Mouse (Mus musculus): ENCODE data around the gene Gle1. TPM values are rescaled to one million over a fixed set of nuclear protein-coding genes. Genes with fewer than 3 reads are reported as not detected.
"Not testable (repeated sequence)": the region's sequence is repeated elsewhere in the genome, so short reads cannot be mapped to it uniquely, and the experiment has no call there.

The Gle1 gene
- polyA plus RNA-seq (2015; fragmentation: Nextera tagmentation; extraction: Ambion mirVana), result 72.3 and 74.1 TPM in 2 replicates

GRCm38 (mm10) chr2:29934906-29935599 is at the start of gene Gle1:
Gene Gle1 (plus strand): TSS chr2:29935426.
- peak within 1 kb of the TSS; percentile 77 for H3K4me2 ChIP-seq
- peak within 1 kb of the TSS; percentile 70 for H3K9ac ChIP-seq
- H3K27me3 ChIP-seq, result no peaks in the 10 kb centered on the region
- H3K4me1 ChIP-seq (replicated peaks), result peaks cover 7% of the 10 kb centered on the region
- H3K4me3 ChIP-seq, result peak within 1 kb of the TSS; percentile 69
- no peaks in the 10 kb centered on the region for H3K9me3 ChIP-seq
- peaks cover 50% of the 10 kb centered on the region for H3K36me3 ChIP-seq
- ATAC-seq (ENCODE audit: low read depth), result peak; percentile 97
- peak within 1 kb of the TSS; percentile 83 for H3K27ac ChIP-seq (replicated peaks)
- 2% methylated on average over 44 of the region's 44 CpGs for WGBS

GRCm38 (mm10) chr2:29886659-29887292 is 48.5 kb upstream of the Gle1 start:
- H3K9ac ChIP-seq; ATAC-seq (ENCODE audit: low read depth); H3K27ac ChIP-seq (replicated peaks); H3K4me3 ChIP-seq; H3K4me2 ChIP-seq; H3K9me3 ChIP-seq; H3K36me3 ChIP-seq; H3K27me3 ChIP-seq: not testable (repeated sequence)
- H3K4me1 ChIP-seq (replicated peaks), result peaks cover 19% of the 10 kb centered on the region
- WGBS, result 87% methylated on average over 9 of the region's 9 CpGs

GRCm38 (mm10) chr2:29889066-29889944 is 45.9 kb upstream of the Gle1 start, which contains the start of gene Odf2:
Gene Odf2 (plus strand): TSS chr2:29889221.
- Histone ChIP-seq H3K9ac (peak within 1 kb of the TSS; percentile 95), H3K27me3 (no peaks in the 10 kb centered on the region), H3K9me3 (no peaks in the 10 kb centered on the region), H3K4me1 (replicated peaks) (peaks cover 19% of the 10 kb centered on the region), H3K27ac (replicated peaks) (peak within 1 kb of the TSS; percentile 90), H3K4me3 (peak within 1 kb of the TSS; percentile 98), H3K36me3 (peaks cover 30% of the 10 kb centered on the region), H3K4me2 (peak within 1 kb of the TSS; percentile 93)
- 2% methylated on average over 70 of the region's 70 CpGs for whole genome bisulfite sequencing
- ATAC-seq (ENCODE audit: low read depth), result peak; percentile 89

GRCm38 (mm10) chr2:29889991-29890833 is 45.0 kb upstream of the Gle1 start:
- peaks cover 19% of the 10 kb centered on the region for H3K4me1 ChIP-seq (replicated peaks)
- peaks cover 39% of the 10 kb centered on the region for H3K36me3 ChIP-seq
- 1% methylated on average over 54 of the region's 61 CpGs for WGBS

GRCm38 (mm10) chr2:29891773-29892172 is 43.5 kb upstream of the Gle1 start:
- Histone ChIP-seq H3K4me2 (peak overlapping the region; percentile 93), H3K27ac (replicated peaks) (no peak overlapping the region), H3K4me1 (replicated peaks) (peaks cover 19% of the 10 kb centered on the region), H3K36me3 (peaks cover 54% of the 10 kb centered on the region), H3K4me3 (0 out of 2 replicates have a peak overlapping the region, but pooled peaks have one; percentile 3), H3K9me3 (no peaks in the 10 kb centered on the region), H3K9ac (no peak overlapping the region), H3K27me3 (no peaks in the 10 kb centered on the region)
- no peak for ATAC-seq (ENCODE audit: low read depth)
- 92% methylated on average over 6 of the region's 6 CpGs for WGBS

More at GRCm38 (mm10) chr2:29889991-29890833, 45.0 kb upstream of the Gle1 start:
- peak overlapping the region; percentile 98 for H3K4me3 ChIP-seq
- peak overlapping the region; percentile 95 for H3K9ac ChIP-seq
- H3K4me2 ChIP-seq, result peak overlapping the region; percentile 93
- H3K27ac ChIP-seq (replicated peaks), result peak overlapping the region; percentile 90
- peak; percentile 92 for ATAC-seq (ENCODE audit: low read depth)
- no peaks in the 10 kb centered on the region for H3K9me3 ChIP-seq
- H3K27me3 ChIP-seq, result no peaks in the 10 kb centered on the region

GRCm38 (mm10) chr2:29896071-29896470 is 39.2 kb upstream of the Gle1 start:
- Histone ChIP-seq H3K4me1 (replicated peaks) (peaks cover 6% of the 10 kb centered on the region), H3K36me3 (peaks cover 97% of the 10 kb centered on the region), H3K4me2 (no peak overlapping the region), H3K4me3 (no peak overlapping the region), H3K27me3 (no peaks in the 10 kb centered on the region), H3K27ac (replicated peaks) (no peak overlapping the region), H3K9me3 (no peaks in the 10 kb centered on the region), H3K9ac (no peak overlapping the region)
- ATAC-seq (ENCODE audit: low read depth), result no peak
- WGBS, result 94% methylated on average over 1 of the region's 1 CpGs

GRCm38 (mm10) chr2:29897366-29897765 is 37.9 kb upstream of the Gle1 start:
- Histone ChIP-seq H3K36me3 (peaks cover 99% of the 10 kb centered on the region), H3K4me2 (no peak overlapping the region), H3K27me3 (no peaks in the 10 kb centered on the region), H3K27ac (replicated peaks) (no peak overlapping the region), H3K9me3 (no peaks in the 10 kb centered on the region), H3K9ac (no peak overlapping the region), H3K4me1 (replicated peaks) (no peaks in the 10 kb centered on the region), H3K4me3 (no peak overlapping the region)
- no peak for ATAC-seq (ENCODE audit: low read depth)
- WGBS, result 88% methylated on average over 2 of the region's 2 CpGs

GRCm38 (mm10) chr2:29898081-29898480 is 37.1 kb upstream of the Gle1 start:
- H3K9ac ChIP-seq, result no peak overlapping the region
- H3K27me3 ChIP-seq, result no peaks in the 10 kb centered on the region
- H3K36me3 ChIP-seq, result peaks cover 99% of the 10 kb centered on the region
- no peak for ATAC-seq (ENCODE audit: low read depth)
- H3K4me2 ChIP-seq, result no peak overlapping the region
- no peak overlapping the region for H3K27ac ChIP-seq (replicated peaks)
- no peak overlapping the region for H3K4me3 ChIP-seq
- H3K9me3 ChIP-seq, result no peaks in the 10 kb centered on the region
- no peaks in the 10 kb centered on the region for H3K4me1 ChIP-seq (replicated peaks)
- WGBS, result 88% methylated on average over 1 of the region's 1 CpGs

GRCm38 (mm10) chr2:29902194-29902593 is 33.0 kb upstream of the Gle1 start:
- no peak for ATAC-seq (ENCODE audit: low read depth)
- Histone ChIP-seq H3K27me3 (no peaks in the 10 kb centered on the region), H3K9ac (no peak overlapping the region), H3K4me1 (replicated peaks) (no peaks in the 10 kb centered on the region), H3K4me3 (no peak overlapping the region), H3K4me2 (no peak overlapping the region), H3K9me3 (no peaks in the 10 kb centered on the region), H3K36me3 (peaks cover 99% of the 10 kb centered on the region), H3K27ac (replicated peaks) (no peak overlapping the region)
- 90% methylated on average over 10 of the region's 10 CpGs for WGBS

GRCm38 (mm10) chr2:29908171-29908570 is 27.1 kb upstream of the Gle1 start:
- H3K9me3 ChIP-seq; ATAC-seq (ENCODE audit: low read depth); H3K27me3 ChIP-seq; H3K4me2 ChIP-seq; H3K9ac ChIP-seq; H3K4me1 ChIP-seq (replicated peaks); H3K4me3 ChIP-seq; H3K27ac ChIP-seq (replicated peaks): not testable (repeated sequence)
- 81% methylated on average over 2 of the region's 2 CpGs for WGBS
- H3K36me3 ChIP-seq, result peaks cover 90% of the 10 kb centered on the region

GRCm38 (mm10) chr2:29910042-29910441 is 25.2 kb upstream of the Gle1 start:
- no peak for ATAC-seq (ENCODE audit: low read depth)
- no peak overlapping the region for H3K4me3 ChIP-seq
- H3K9me3 ChIP-seq, result no peaks in the 10 kb centered on the region
- H3K9ac ChIP-seq, result no peak overlapping the region
- no peak overlapping the region for H3K4me2 ChIP-seq
- peaks cover 89% of the 10 kb centered on the region for H3K36me3 ChIP-seq
- H3K4me1 ChIP-seq (replicated peaks), result no peaks in the 10 kb centered on the region
- no peak overlapping the region for H3K27ac ChIP-seq (replicated peaks)
- 77% methylated on average over 2 of the region's 2 CpGs for WGBS
- no peaks in the 10 kb centered on the region for H3K27me3 ChIP-seq

Data from neural tube, embryonic 13.5 days (tissue).